ENCODE assay signal across 8 mouse cellular contexts in the genomic region with DNA sequence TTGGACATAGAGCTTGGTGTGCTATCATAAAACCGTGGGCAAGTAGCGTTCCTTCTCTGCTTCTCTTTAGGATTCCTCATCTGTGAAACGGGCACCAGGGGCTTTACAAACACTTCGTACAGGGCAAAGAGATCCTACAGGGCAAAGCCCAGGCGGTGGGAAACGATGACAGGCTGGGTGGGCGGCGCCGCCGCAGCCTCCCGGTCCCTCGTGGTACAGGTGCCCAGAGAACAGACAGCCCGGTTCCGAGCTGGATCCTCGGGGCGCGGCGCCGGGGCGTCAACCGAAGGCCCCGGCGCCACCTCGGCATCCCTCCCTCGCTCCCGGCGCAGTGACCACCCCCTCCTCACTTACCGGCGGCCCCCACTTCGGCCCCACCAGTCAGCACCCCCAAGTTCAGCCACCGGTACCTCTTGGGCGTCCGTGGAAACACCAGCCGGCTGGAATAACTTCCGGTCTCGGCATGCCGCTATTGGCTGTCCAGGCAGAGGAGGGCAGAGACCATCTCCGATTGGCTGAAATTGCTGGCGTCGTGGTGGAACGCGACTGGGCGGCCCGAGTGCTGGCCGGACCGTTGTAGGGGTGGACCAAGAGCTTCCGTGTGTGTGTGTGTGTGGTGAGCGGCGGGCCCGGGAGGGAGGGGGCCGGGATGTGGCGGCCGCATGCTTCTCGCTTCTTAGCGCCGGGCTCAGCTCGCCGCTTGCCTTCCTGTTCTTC. TPM values are rescaled to one million over a fixed set of nuclear protein-coding genes. Genes with fewer than 3 reads are reported as not detected.
DNase-seq lines count a peak whose midpoint lies in the region; ATAC-seq lines count a peak whose summit lies in the region.

TSS of gene Wars (minus strand) at position 460 of the 717 bp plus-strand sequence.

- no peak within 1 kb of the TSS; the same call in 1 of the 2 replicates for H3K27ac ChIP-seq in hindbrain, embryonic 16.5 days (ENCODE audit: low read depth, low read length)
- H3K27ac ChIP-seq in macrophage, result peak within 1 kb of the TSS; percentile 55

- H3K36me3 ChIP-seq in hindbrain, embryonic 16.5 days (ENCODE audit: control insufficient read depth, insufficient read depth, low read length), result peaks cover 2% of the 10 kb centered on the region; the same call in 1 of the 2 replicates
- H3K36me3 ChIP-seq in macrophage (ENCODE audit: inconsistent target), result peaks cover 18% of the 10 kb centered on the region; the same call in 1 of the 2 replicates

- no peaks in the 10 kb centered on the region for H3K27me3 ChIP-seq in hindbrain, embryonic 16.5 days (replicated peaks; ENCODE audit: control insufficient read depth, insufficient read depth, low read length)

- peak; percentile 84 for DNase-seq in WW6 (ENCODE audit: low read depth, low spot score)
- peak; percentile 89 to 94 for DNase-seq in cerebellum, postnatal 4 days (ENCODE audit: low spot score in 2 of 2)
- peak; percentile 97 for DNase-seq in gastrocnemius, adult 18-20 months (ENCODE audit: low spot score)
- peak; percentile 93 to 97 for DNase-seq in left cerebral cortex, adult 18-20 months (ENCODE audit: low spot score in 2 of 2)
- peak; percentile 97 for DNase-seq in right cerebral cortex, adult 18-20 months
- peak; percentile 86 for DNase-seq in urinary bladder, postnatal 10 days (ENCODE audit: low spot score)

- ATAC-seq in hindbrain, embryonic 16.5 days, result peak; percentile 100

- H3K4me2 ChIP-seq in hindbrain, embryonic 16.5 days (ENCODE audit: low read length), result peak within 1 kb of the TSS; percentile 87

- H3K79me2 ChIP-seq in macrophage (ENCODE audit: inconsistent target), result peaks cover 43% of the 10 kb centered on the region

- H3K4me1 ChIP-seq in hindbrain, embryonic 16.5 days (ENCODE audit: control insufficient read depth, insufficient read depth, low read depth, low read length), result peaks cover 17% of the 10 kb centered on the region

- H3K4me3 ChIP-seq in hindbrain, embryonic 16.5 days (ENCODE audit: low read length), result peak within 1 kb of the TSS; percentile 80
- H3K4me3 ChIP-seq in macrophage (ENCODE audit: inconsistent target), result peak within 1 kb of the TSS; percentile 84

- H3K9ac ChIP-seq in hindbrain, embryonic 16.5 days (ENCODE audit: low read depth, low read length), result peak within 1 kb of the TSS; percentile 79

- no peaks in the 10 kb centered on the region for H3K9me3 ChIP-seq in hindbrain, embryonic 16.5 days (ENCODE audit: control insufficient read depth, low read length)

- WGBS in hindbrain, embryonic 16.5 days, result under 1% methylated on average over 49 of the region's 58 CpGs
- 0% methylated on average over 58 of the region's 58 CpGs for WGBS in macrophage (ENCODE audit: missing documents)

RNA-seq across cellular contexts. Expression of gene Wars, which starts in this region (rescaled TPM):
- 10 to 100 TPM; 23.5 to 29.2 TPM for total RNA-seq in gastrocnemius, adult 18-20 months (2021)
- 108 and 115 TPM in 2 replicates for polyA plus RNA-seq in hindbrain, embryonic 16.5 days (2015; fragmentation: Nextera tagmentation; extraction: Ambion mirVana)
- total RNA-seq in left cerebral cortex, adult 18-20 months (2021), result 10 to 100 TPM; 88.5 to 95.1 TPM
- 10 to 100 TPM in 23 of 26 experiments, 1 to 10 TPM in 3; 6.3 to 91.9 (median 33.7) TPM for total RNA-seq in macrophage (2018; cell fraction: chromatin; rRNA removed)
- total RNA-seq in macrophage (2018; cell fraction: cytosol; rRNA removed), result 10 to 100 TPM; 27.4 to 85.2 (median 48.9) TPM
- total RNA-seq in macrophage (2018; cell fraction: nucleus; rRNA removed), result 10 to 100 TPM; 12.0 to 65.6 (median 43.3) TPM
- 29.2 to 47.1 TPM (median 38.9 TPM) in 3 replicates for polyA plus RNA-seq in macrophage (2018)
